Mouse (Mus musculus): ENCODE measurements at regions not wholly inside any gene's neighbourhood (a gene's known extent, or its start where the extent isn't known, plus 50 kb on each side); places are given as distances from the start of the nearest gene placed in this dataset.

DNA sequence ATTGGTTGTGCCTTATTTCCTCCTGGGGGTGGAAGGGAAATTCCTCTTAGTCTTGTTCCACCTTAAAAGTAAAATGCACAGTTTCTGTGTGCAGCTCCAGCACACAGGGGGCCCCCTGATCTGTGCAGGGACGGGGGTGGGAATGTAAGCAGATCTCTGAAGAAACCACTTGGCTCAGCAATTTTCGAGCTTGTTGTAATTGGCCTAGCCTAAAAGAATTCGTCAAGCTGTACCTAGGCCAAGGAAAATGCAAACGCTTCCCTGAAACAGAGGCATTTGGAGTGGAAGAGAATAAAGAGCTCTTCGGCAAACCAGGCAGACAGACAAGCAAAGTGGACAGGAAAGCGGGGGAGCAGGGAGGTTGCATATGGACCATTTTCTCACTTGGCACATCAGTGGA lies 308.5 kb upstream of the Ubash3b start:
- TF ChIP-seq GATA1 (IDR thresholded peaks at IDR 0.05; ENCODE audit: low read length): no peak
- TF ChIP-seq TAL1 (IDR thresholded peaks at IDR 0.05; ENCODE audit: low read length): no peak
